Mouse (Mus musculus) embryonic stem cell, embryonic (primary cell): ENCODE results near the gene Rai1.

Source experiments
- CTCF ChIA-PET, 4 experiments: fragments of 300-600 bp in 2 of 4; fragments of 350-600 bp in 2 of 4; sonication (Branson Sonifier 250); formaldehyde crosslinking; loops; one replicate each; lab custom pipeline; 2022; ENCODE audit warnings: inconsistent platforms in 2 of 4; lab: Charles Lee
- POLR2A ChIA-PET, 4 experiments: fragments of 300-600 bp in 2 of 4; fragments of 350-600 bp in 2 of 4; sonication (Branson Sonifier 250); formaldehyde crosslinking; loops; one replicate each; lab custom pipeline; 2022; ENCODE audit warnings: antibody characterized with exemption in 4 of 4, inconsistent platforms in 1 of 4; lab: Charles Lee

The Rai1 gene

GRCm38 (mm10) chr11:60088947-60089346 lies 15.9 kb upstream of the Rai1 start:
- ChIA-PET POLR2A (interaction anchor here in 3 of 4 experiments (0.6 to 1.5 kb wide), 23 partner anchors 8 to 713 kb away, joined by 3 to 11 read pairs (median 4); partner anchors contain the start of genes Gid4 (in 1 of the 3) and Rasd1 (in 1 of the 3)), CTCF (interaction anchor here (0.6 to 2.1 kb wide), 28 partner anchors 12 to 791 kb away, joined by 3 to 10 read pairs (median 4); partner anchors contain the start of gene Rai1 (in 1 of the 4))

DNA sequence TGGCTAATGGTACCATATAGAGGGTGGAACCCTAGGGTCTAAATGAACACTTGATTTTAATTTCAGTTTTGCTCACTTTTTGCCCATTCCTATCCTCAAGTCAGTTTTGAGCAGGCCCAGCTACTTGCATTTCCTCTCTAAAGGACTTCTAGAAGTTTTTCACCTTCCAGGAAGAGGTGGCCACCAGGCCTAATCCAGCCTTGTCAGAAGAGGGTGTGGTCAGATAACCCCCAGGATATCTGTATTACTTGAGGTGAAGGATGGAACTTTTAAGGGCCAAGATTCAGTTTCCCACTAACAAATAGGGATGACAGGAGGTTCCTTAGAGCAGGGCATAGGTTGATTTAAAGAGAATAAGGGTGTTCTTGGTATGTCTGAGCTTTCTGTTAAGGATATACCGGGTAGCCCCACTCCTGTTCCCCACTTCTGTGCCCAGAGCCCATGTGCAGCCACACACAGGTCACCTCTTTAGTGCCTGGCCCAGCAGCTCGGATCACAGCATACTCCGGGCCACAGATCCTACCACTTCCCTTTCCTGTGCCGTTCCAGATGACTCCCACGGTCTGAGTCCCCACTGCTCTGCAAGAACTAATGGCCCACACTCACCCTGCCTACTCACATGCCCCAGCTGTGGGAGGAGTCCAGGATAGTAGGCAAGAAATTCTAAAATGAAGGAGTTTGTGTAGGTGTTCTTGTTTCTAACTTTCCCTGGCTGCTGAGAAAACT lies 14.0 kb upstream of the Rai1 start:
- ChIA-PET CTCF (interaction anchor here in 2 of 4 experiments (0.6 to 0.7 kb wide), 3 partner anchors 14 to 227 kb away, joined by 3 to 5 read pairs (median 3); no protein-coding TSS in a partner anchor), POLR2A (interaction anchor here in 2 of 4 experiments (1.0 to 2.0 kb wide), 4 partner anchors 9 to 353 kb away, joined by 3 to 4 read pairs (median 4); partner anchors contain the start of gene Rai1 (in 1 of the 2))

DNA sequence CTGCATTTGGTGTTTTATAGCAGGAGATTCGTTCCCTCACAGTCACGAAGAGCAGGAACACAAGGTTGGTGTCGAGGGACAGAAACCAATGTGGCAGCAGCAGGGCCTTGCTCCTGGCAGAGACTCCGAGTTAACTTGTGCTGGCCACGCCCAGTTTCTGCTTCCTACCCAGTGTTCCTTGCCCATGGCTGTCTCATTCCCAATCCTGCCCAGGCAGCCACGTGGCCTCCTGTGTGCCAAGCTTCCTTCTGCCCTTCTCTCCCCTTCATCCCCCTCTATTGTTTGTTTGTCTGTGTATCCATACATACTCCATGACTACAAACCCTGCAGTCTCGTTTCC lies 13.4 kb upstream of the Rai1 start:
- ChIA-PET CTCF (no interaction called here), POLR2A (interaction anchor here in 2 of 4 experiments (1.1 to 2.0 kb wide), 2 partner anchors 9 to 14 kb away, joined by 4 read pairs; partner anchors contain the start of gene Rai1 (in 1 of the 2))

- ChIA-PET CTCF (interaction anchor here in 3 of 4 experiments (0.6 to 2.0 kb wide), 4 partner anchors 16 to 315 kb away, joined by 3 to 5 read pairs (median 4); no protein-coding TSS in a partner anchor), POLR2A (interaction anchor here in 2 of 4 experiments (0.6 to 2.6 kb wide), 5 partner anchors 9 to 243 kb away, joined by 3 to 7 read pairs (median 3); partner anchors contain the start of gene Rai1 (in 2 of the 2))
Observed at GRCm38 (mm10) chr11:60093227-60093626, 11.6 kb upstream of the Rai1 start.

DNA sequence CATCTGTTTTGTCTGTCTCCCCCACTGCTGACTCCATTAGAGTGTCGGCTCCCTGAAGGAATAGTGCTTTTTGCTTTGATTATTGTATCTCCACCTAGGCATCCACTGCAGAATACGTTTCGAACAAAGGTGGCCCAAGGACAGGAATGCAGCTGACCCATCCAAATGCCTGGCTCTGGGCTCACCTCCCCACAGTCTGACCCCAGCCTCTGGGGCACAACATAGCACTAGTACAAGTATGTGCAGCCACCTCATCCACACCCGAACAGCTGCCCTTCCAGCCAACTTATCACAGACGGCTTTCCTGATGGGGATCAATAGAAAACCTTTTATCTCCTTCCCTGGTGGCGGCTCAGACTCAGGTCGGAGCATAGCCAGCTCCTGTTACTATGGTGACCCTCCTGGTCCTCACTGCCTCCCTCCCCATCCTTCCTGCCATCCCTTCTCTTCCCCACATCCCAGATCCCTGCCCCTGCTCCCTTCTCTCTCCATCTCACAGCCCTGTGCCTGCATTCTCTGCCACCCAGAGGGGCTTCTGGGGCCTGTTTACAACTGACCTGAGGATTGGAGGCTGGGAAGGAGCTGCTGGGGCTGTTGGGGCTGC lies 10.7 kb upstream of the Rai1 start:
- ChIA-PET CTCF (interaction anchor here in 2 of 4 experiments (0.6 to 2.0 kb wide), 2 partner anchors 195 to 315 kb away, joined by 3 to 5 read pairs; no protein-coding TSS in a partner anchor), POLR2A (interaction anchor here in 2 of 4 experiments (1.2 to 2.6 kb wide), 3 partner anchors 11 to 21 kb away, joined by 3 to 7 read pairs (median 5); partner anchors contain the start of gene Rai1 (in 1 of the 2))

- POLR2A ChIA-PET, result interaction anchor here in 2 of 4 experiments (1.3 to 2.6 kb wide), 2 partner anchors 10 to 19 kb away, joined by 5 to 7 read pairs; partner anchors contain the start of gene Rai1 (in 1 of the 2)
- CTCF ChIA-PET, result interaction anchor here in 1 of 4 experiments (0.7 kb wide), 1 partner anchor 105 kb away, joined by 4 read pairs; no protein-coding TSS in a partner anchor
Observed at GRCm38 (mm10) chr11:60094909-60095810, 9.7 kb upstream of the Rai1 start.

GRCm38 (mm10) chr11:60099555-60100186 lies 5.1 kb upstream of the Rai1 start:
- POLR2A ChIA-PET, result interaction anchor here in 2 of 4 experiments (0.7 to 2.7 kb wide), 10 partner anchors 8 to 200 kb away, joined by 3 to 11 read pairs (median 3); no protein-coding TSS in a partner anchor
- CTCF ChIA-PET, result interaction anchor here in 3 of 4 experiments (0.5 to 1.4 kb wide), 6 partner anchors 39 to 226 kb away, joined by 3 to 6 read pairs (median 4); no protein-coding TSS in a partner anchor

GRCm38 (mm10) chr11:60100827-60101555 lies 3.8 kb upstream of the Rai1 start:
- ChIA-PET POLR2A (interaction anchor here (0.7 to 2.6 kb wide), 11 partner anchors 10 to 168 kb away, joined by 3 to 11 read pairs (median 4); no protein-coding TSS in a partner anchor), CTCF (interaction anchor here (0.7 to 1.3 kb wide), 4 partner anchors 60 to 225 kb away, joined by 3 to 6 read pairs (median 4); no protein-coding TSS in a partner anchor)

DNA sequence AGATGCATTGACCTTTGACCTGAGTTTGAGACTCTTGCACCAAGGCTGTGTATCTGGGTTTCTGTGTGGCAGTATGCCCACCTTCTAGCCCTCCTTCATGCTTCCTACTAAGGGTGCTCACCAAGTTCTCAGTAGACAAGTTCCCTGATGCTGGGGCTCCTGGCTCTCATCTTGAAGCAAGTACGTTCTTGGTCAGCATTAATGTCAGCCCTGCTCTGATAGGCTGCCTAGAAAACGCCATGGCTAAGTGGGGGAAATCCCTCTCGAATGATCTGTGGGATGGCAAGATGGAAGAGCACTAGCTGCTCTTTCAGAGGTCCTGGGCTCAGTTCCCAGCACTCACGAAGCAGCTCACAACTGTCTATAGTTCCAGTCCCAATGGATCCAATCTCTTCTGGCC lies 2.8 kb upstream of the Rai1 start:
- ChIA-PET POLR2A (no interaction called here), CTCF (interaction anchor here in 1 of 4 experiments (0.6 to 0.7 kb wide), 2 partner anchors 201 to 424 kb away, joined by 5 to 6 read pairs; no protein-coding TSS in a partner anchor)

- CTCF ChIA-PET, result interaction anchor here in 2 of 4 experiments (0.6 to 0.7 kb wide), 2 partner anchors 127 to 217 kb away, joined by 3 to 6 read pairs; no protein-coding TSS in a partner anchor
- POLR2A ChIA-PET, result interaction anchor here in 2 of 4 experiments (0.6 to 0.7 kb wide), 3 partner anchors 10 to 1402 kb away, joined by 3 to 4 read pairs (median 3); no protein-coding TSS in a partner anchor
Observed at GRCm38 (mm10) chr11:60102664-60103063, 2.1 kb upstream of the Rai1 start.

DNA sequence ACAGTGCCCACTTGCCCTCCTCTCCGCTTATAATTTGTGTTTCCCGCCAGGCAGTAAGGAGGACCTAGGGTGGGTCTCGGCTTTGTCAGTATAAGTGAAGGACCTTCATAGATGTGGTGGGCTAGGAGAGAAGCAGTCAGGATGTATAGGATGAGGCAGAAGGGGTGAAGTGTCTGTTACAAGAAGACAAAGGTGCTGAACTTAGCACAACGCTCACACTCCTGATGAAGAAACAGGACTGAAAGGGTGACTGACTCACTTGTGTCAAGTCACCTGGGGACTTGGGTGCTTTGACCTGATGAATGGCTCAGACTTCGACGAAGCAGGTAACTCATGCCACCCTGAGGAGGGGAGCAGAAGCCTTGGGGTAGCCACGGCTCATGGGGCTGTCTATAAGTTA lies 1.2 kb upstream of the Rai1 start:
- POLR2A ChIA-PET, result interaction anchor here in 1 of 4 experiments (0.6 to 3.4 kb wide), 3 partner anchors 12 to 184 kb away, joined by 7 to 62 read pairs (median 13); no protein-coding TSS in a partner anchor
- CTCF ChIA-PET, result interaction anchor here in 1 of 4 experiments (1.5 to 2.8 kb wide), 2 partner anchors 37 to 189 kb away, joined by 3 to 9 read pairs; no protein-coding TSS in a partner anchor

DNA sequence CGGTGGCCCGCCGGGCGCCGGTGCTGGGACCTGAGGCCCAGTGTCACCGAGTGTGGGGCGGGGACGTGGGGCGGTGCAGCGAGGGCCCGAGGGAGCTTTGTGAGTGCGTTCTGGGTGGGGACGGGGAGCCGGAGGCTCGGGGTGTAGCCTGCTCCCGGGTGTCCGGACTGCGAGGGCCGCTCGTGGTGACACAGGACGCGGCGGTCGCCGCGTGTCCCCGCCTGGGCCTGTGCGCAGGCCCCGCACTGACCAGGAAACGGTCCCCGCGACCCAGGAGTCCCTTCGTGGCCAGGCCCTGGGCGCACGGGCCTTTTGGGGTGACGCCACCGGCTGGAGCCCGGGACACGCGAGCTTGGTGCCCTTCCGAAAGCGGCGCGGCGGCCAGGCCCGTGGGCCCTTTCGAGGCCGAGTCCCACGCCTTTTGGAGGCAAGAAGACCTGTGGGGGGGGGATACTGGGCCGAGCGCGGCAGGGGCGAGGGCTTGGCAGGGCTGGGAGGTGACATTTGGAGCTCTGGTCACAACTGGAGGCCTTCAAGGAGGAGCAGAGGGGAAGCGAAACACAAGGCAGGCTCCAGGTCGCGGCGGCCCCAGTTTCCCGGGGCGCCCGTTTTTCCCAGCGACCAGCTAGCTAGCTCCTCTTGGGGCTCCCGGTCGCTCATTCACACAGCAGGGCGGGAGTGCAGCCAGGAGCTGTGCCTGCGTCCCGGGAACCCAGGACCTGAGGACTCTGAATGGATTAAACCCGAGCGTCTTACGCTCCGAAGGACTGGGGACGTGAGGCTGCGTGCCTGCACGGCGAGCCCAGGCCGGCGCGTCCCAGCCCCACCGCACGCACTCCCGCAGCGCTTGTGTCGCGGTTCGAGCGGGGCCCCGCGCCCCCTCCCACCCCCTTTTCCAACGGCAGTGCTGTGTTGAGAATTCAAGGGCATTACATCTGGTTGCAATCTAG lies 1.1 kb downstream of the Rai1 start:
- POLR2A ChIA-PET, result interaction anchor here in 3 of 4 experiments (0.6 to 3.4 kb wide), 55 partner anchors 9 to 774 kb away, joined by 3 to 62 read pairs (median 4); partner anchors contain the start of genes Rasd1 (in 1 of the 3), Srebf1 (in 1 of the 3) and Tmem11 (in 1 of the 3)
- CTCF ChIA-PET, result interaction anchor here (0.6 to 3.3 kb wide), 28 partner anchors 8 to 201 kb away, joined by 3 to 33 read pairs (median 5); partner anchors contain the start of gene Rasd1 (in 1 of the 4)

- CTCF ChIA-PET, result interaction anchor here (0.6 to 3.3 kb wide), 16 partner anchors 8 to 201 kb away, joined by 3 to 33 read pairs (median 10); no protein-coding TSS in a partner anchor
- POLR2A ChIA-PET, result interaction anchor here in 3 of 4 experiments (0.6 to 3.4 kb wide), 38 partner anchors 8 to 773 kb away, joined by 3 to 62 read pairs (median 4); partner anchors contain the start of genes Srebf1 (in 1 of the 3) and Tmem11 (in 1 of the 3)
Observed at GRCm38 (mm10) chr11:60106543-60107110, 1.8 kb downstream of the Rai1 start.

- ChIA-PET CTCF (no interaction called here), POLR2A (no interaction called here)
Observed at GRCm38 (mm10) chr11:60107449-60107848, 2.6 kb downstream of the Rai1 start.
